Mouse (Mus musculus): Measurements from ENCODE around the gene Ctsg. TPM values are rescaled to one million over a fixed set of nuclear protein-coding genes. Genes with fewer than 3 reads are reported as not detected.

Gene Ctsg
- 802 and 1,283 TPM in 2 replicates for polyA plus RNA-seq (2012)

GRCm38 (mm10) chr14:56102386-56102785 lies at the start of gene Ctsg:
Gene Ctsg, minus strand, starts transcription at chr14:56102574.

GRCm38 (mm10) chr14:56132508-56132907 lies 30.1 kb upstream of the Ctsg start, which contains the start of gene Gzmd:
Gene Gzmd, minus strand, starts transcription at chr14:56132608.

GRCm38 (mm10) chr14:56120525-56120924 lies 18.2 kb upstream of the Ctsg start, which contains the start of gene Gzme:
Gene Gzme, minus strand, starts transcription at chr14:56120625.

GRCm38 (mm10) chr14:56085167-56085566 lies 17.2 kb downstream of the Ctsg start, which contains the start of gene Mcpt8:
Gene Mcpt8, minus strand, starts transcription at chr14:56085273.

GRCm38 (mm10) chr14:56062213-56062612 lies 40.2 kb downstream of the Ctsg start, which contains the start of gene Mcpt4:
Gene Mcpt4, minus strand, starts transcription at chr14:56062313.

Other genes with a start within 250 kb of the Ctsg start
- gene Nynrin, start 248.6 kb downstream of the Ctsg start, polyA plus RNA-seq (2012), result 4.9 and 6.6 TPM in 2 replicates
- 0.09 and 0.34 TPM in 2 replicates for gene Cbln3, start 218.2 kb downstream of the Ctsg start, polyA plus RNA-seq (2012)
- 10.5 and 16.6 TPM in 2 replicates for gene Khnyn, start 217.6 kb downstream of the Ctsg start, polyA plus RNA-seq (2012)
- 10.6 and 15.2 TPM in 2 replicates for gene Sdr39u1, start 202.3 kb downstream of the Ctsg start, polyA plus RNA-seq (2012)
- 0.06 TPM in 1 of 2 replicates, not detected in the other for gene Cma1, start 157.9 kb downstream of the Ctsg start, polyA plus RNA-seq (2012)
- not detected in 2 replicates for gene Cma2, start 151.6 kb downstream of the Ctsg start, polyA plus RNA-seq (2012)
- not detected in 2 replicates for gene Mcpt1, start 84.6 kb downstream of the Ctsg start, polyA plus RNA-seq (2012)
- not detected in 2 replicates for gene Mcpt9, start 72.1 kb downstream of the Ctsg start, polyA plus RNA-seq (2012)
- not detected in 2 replicates for gene Mcpt2, start 60.5 kb downstream of the Ctsg start, polyA plus RNA-seq (2012)
- not detected in 2 replicates for gene Mcpt4, start 40.3 kb downstream of the Ctsg start, polyA plus RNA-seq (2012)
- 6.3 and 6.6 TPM in 2 replicates for gene Mcpt8, start 17.3 kb downstream of the Ctsg start, polyA plus RNA-seq (2012)
- gene Gzme, start 18.1 kb upstream of the Ctsg start, polyA plus RNA-seq (2012), result not detected in 2 replicates
- gene Gzmd, start 30.0 kb upstream of the Ctsg start, polyA plus RNA-seq (2012), result not detected in 2 replicates
- not detected in 2 replicates for gene Gzmg, start 57.0 kb upstream of the Ctsg start, polyA plus RNA-seq (2012)
- gene Gzmn, start 72.0 kb upstream of the Ctsg start, polyA plus RNA-seq (2012), result not detected in 2 replicates
- gene Gzmf, start 108.8 kb upstream of the Ctsg start, polyA plus RNA-seq (2012), result not detected in 2 replicates
- gene Gzmc, start 132.1 kb upstream of the Ctsg start, polyA plus RNA-seq (2012), result not detected in 2 replicates
- 2.1 and 2.5 TPM in 2 replicates for gene Gzmb, start 159.7 kb upstream of the Ctsg start, polyA plus RNA-seq (2012)